Mouse (Mus musculus) embryonic facial prominence, embryonic 11.5 days (tissue): ENCODE data around the gene Skil. TPM values are rescaled to one million over a fixed set of nuclear protein-coding genes. Genes with fewer than 3 reads are reported as not detected.
"Not testable (repeated sequence)": the region's sequence is repeated elsewhere in the genome, so short reads cannot be mapped to it uniquely, and the experiment has no call there.

ENCODE experiments used
- ATAC-seq: fragments of 200-750 bp; cut with Nextera tagmentation; replicated peaks from 2 replicates; pipeline ENCODE4 v1.8.0; 2017; ENCODE audit warnings: low read depth; ENCODE audit not compliant: insufficient number of reproducible peaks, low FRiP score, low TSS enrichment
- DNase-seq: peaks from one replicate; pipeline ENCODE4 v3.0.0-alpha.2; 2015; ENCODE audit warnings: low spot score
- H3K27ac ChIP-seq: fragments of 300-500 bp; sonication (generic); replicated peaks from 2 replicates; pipeline ENCODE4 v1.5.1; 2014; ENCODE audit warnings: mild to moderate bottlenecking, low read depth, low read length, control low read depth
- H3K27me3 ChIP-seq: fragments of 300-500 bp; sonication (generic); 2 replicates; pipeline ENCODE4 v1.6.1; 2014; ENCODE audit warnings: mild to moderate bottlenecking, low read length, moderate library complexity, mixed read lengths; ENCODE audit not compliant: control insufficient read depth, insufficient read depth
- H3K36me3 ChIP-seq: fragments of 300-500 bp; sonication (generic); replicated peaks from 2 replicates; pipeline ENCODE4 v1.6.1; 2014; ENCODE audit warnings: low read depth, mild to moderate bottlenecking, low read length, moderate library complexity, mixed read lengths; ENCODE audit not compliant: control insufficient read depth, insufficient read depth
- H3K4me1 ChIP-seq: fragments of 300-500 bp; sonication (generic); 2 replicates; pipeline ENCODE4 v1.6.1; 2014; ENCODE audit warnings: low read length, mixed read lengths; ENCODE audit not compliant: control insufficient read depth, insufficient read depth
- H3K4me2 ChIP-seq: fragments of 300-500 bp; sonication (generic); 2 replicates; pipeline ENCODE4 v1.6.1; 2014; ENCODE audit warnings: low read depth, mild to moderate bottlenecking, control low read depth, low read length, moderate library complexity
- H3K4me3 ChIP-seq: fragments of 300-500 bp; sonication (generic); 2 replicates; pipeline ENCODE4 v1.5.1; 2014; ENCODE audit warnings: low read depth, low read length, control low read depth
- H3K9ac ChIP-seq: fragments of 300-500 bp; sonication (generic); replicated peaks from 2 replicates; pipeline ENCODE4 v1.6.1; 2014; ENCODE audit warnings: mild to moderate bottlenecking, control low read depth, low read length
- H3K9me3 ChIP-seq: fragments of 300-500 bp; sonication (generic); replicated peaks from 2 replicates; pipeline ENCODE4 v1.6.1; 2016; ENCODE audit warnings: mild to moderate bottlenecking, low read length, inconsistent platforms, mixed read lengths; ENCODE audit not compliant: control insufficient read depth
- WGBS: fragments of 180-500 bp; shearing (Covaris S2); extraction: QIAGEN DNeasy Blood & Tissue Kit; methylation state at CpG from one replicate; pipeline ENCODE4 v1.1.7; 2014; 5-methylcytosine and 5-hydroxymethylcytosine counted together
- polyA plus RNA-seq: library from polyadenylated mRNA; unstranded; fragments of >200 nt; fragmentation: Nextera tagmentation; extraction: Ambion mirVana; gene quantifications from 2 replicates; pipeline ENCODE4 v1.2.1, GENCODE M21; 2014

The Skil gene
- polyA plus RNA-seq, 1 experiment from 2014 or later: 37.7 TPM

DNA sequence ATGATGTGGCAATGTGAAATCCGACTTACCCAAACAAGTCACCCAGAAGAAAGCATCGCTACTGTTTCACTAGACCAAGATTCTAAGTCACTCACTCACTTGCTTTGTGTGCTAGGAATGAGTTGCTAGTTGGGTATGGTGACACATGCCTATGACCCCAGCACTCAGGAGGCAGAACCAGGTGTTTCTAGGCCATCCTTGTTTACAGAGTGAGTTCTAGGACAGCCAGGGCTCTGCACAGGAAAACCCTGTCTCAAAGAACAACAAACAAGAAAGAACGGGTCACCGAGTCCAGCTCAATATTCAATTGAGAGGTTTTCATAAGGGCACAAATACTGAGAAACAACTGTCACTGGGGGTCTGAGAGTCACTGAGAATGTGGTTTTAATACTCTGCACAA, 28.2 kb downstream of the Skil start:
- Histone ChIP-seq H3K4me3 (no peak overlapping the region), H3K27me3 (no peaks in the 10 kb centered on the region), H3K9me3 (no peaks in the 10 kb centered on the region), H3K4me1 (no peaks in the 10 kb centered on the region), H3K27ac (no peak overlapping the region), H3K9ac (no peak overlapping the region), H3K36me3 (no peaks in the 10 kb centered on the region), H3K4me2 (no peak overlapping the region)
- ATAC-seq: no peak
- DNase-seq: no peak
- 62% methylated on average over 4 of the region's 4 CpGs for WGBS

DNA sequence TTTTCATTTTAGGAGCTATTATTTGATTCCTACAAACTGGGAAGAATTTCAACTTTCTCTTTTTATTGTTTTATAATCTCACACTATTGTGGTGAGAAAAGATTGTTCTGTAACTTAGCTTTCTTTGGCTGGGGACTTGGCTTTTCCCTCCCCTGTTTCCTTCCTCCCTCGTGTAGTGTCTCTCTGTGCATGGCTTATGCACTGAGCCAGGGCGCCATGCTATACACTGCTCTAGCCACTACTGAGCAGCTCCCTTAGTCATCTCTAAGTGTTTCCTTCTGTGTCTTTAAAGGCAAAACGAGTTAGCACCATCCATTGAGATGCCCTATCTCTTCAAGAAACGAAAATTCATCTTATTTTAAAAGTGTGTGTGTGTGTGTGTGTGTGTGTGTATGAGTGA, 31.4 kb downstream of the Skil start:
- Histone ChIP-seq H3K4me1 (no peaks in the 10 kb centered on the region), H3K4me2 (no peak overlapping the region), H3K4me3 (no peak overlapping the region), H3K9ac (no peak overlapping the region), H3K9me3 (no peaks in the 10 kb centered on the region), H3K36me3 (no peaks in the 10 kb centered on the region), H3K27me3 (no peaks in the 10 kb centered on the region), H3K27ac (no peak overlapping the region)
- WGBS: 75% methylated on average over 4 of the region's 4 CpGs
- ATAC-seq (no peak), DNase-seq (no peak)

DNA sequence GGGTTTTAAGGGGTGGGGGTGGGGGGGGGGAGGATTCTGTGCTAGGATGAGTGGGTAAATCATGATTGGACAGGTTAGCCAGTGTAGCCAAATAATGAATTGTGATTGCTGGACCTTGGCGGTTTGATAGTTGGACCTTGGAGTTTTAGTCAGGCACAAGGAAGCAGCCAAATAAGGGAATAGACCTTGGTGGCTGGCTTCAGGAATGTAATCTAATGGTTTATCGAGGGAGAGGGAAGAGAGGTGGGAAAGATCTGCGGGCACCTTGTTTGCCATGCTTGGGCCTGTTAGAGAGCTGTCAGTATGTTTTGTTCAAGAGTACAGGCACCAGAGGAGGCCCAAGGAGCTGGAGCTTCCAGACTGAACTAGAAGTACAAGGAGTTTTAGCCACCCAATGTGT, 32.0 kb downstream of the Skil start:
- H3K4me1 ChIP-seq: no peaks in the 10 kb centered on the region
- H3K27me3 ChIP-seq: no peaks in the 10 kb centered on the region
- DNase-seq: no peak
- H3K4me3 ChIP-seq: no peak overlapping the region
- 95% methylated on average over 3 of the region's 3 CpGs for WGBS
- no peak for ATAC-seq
- H3K36me3 ChIP-seq: no peaks in the 10 kb centered on the region
- H3K9me3 ChIP-seq: no peaks in the 10 kb centered on the region
- H3K4me2 ChIP-seq: no peak overlapping the region
- no peak overlapping the region for H3K9ac ChIP-seq
- no peak overlapping the region for H3K27ac ChIP-seq

DNA sequence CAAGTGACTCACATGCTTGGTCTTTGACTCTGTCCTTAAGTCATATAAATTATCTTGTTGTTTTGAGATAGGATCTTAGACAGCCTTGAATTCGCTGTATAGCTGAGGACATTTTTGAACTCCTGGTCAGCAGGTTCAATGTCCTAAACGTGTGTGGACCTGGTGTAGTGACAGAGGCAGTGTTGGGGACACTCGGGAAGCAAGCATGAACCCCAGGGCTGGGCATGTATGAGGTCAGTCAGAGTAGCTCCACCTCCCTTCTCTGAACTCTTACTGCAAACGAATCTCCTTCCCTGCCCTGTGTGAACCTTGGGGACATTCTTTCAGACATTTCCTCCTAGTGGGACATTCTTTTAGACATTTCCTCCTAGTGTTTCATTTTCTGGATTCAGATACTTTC, 34.9 kb downstream of the Skil start:
- no peaks in the 10 kb centered on the region for H3K4me1 ChIP-seq
- no peak overlapping the region for H3K27ac ChIP-seq
- ATAC-seq: no peak
- WGBS: 48% methylated on average over 4 of the region's 4 CpGs
- H3K4me3 ChIP-seq: no peak overlapping the region
- no peaks in the 10 kb centered on the region for H3K9me3 ChIP-seq
- no peaks in the 10 kb centered on the region for H3K36me3 ChIP-seq
- H3K4me2 ChIP-seq: no peak overlapping the region
- DNase-seq: no peak
- no peak overlapping the region for H3K9ac ChIP-seq
- no peaks in the 10 kb centered on the region for H3K27me3 ChIP-seq

DNA sequence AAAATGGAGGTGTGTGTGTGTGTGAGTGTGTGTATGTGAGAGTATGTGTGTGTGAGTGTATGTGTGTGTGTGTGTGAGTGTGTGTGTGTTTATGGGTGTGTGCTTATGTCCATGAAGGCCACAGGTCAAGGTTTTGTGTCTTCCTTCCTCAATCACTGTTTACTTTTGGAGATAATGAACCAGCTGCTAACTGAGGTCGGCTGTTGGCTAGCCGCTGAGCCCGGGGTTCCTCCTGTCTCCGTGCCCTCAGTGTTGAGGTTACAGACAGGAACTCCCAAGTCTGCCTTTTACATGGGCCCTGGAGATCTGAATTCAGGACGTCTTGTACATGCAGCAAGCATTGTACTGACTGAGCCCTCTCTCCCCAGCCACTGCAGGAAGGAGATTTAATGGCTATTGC, 38.8 kb downstream of the Skil start:
- Histone ChIP-seq H3K9ac (no peak overlapping the region), H3K9me3 (no peaks in the 10 kb centered on the region), H3K27ac (no peak overlapping the region), H3K4me2 (no peak overlapping the region), H3K36me3 (no peaks in the 10 kb centered on the region), H3K27me3 (no peaks in the 10 kb centered on the region), H3K4me1 (no peaks in the 10 kb centered on the region), H3K4me3 (no peak overlapping the region)
- WGBS: 43% methylated on average over 5 of the region's 5 CpGs
- DNase-seq (no peak), ATAC-seq (no peak)

DNA sequence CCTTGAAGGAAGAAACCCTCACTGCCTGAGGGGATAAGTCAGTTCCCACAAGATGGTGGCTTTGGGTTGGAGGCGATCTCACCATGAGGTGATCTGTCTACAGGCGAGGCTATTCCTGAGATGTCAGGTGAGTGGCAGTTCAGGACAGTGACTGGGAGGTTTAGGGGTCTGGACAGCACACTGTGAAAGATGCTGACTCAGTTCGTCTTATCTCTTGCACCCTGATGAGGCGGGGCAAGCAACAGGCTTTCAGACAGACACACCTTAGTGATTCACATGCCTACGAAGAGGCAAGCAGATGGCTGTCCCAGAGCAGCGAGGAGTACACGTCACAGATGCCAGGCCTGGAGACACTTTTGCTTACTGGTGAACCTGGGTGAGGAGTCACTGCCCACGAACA, 39.4 kb downstream of the Skil start:
- Histone ChIP-seq H3K9me3 (no peaks in the 10 kb centered on the region), H3K4me3 (no peak overlapping the region), H3K27ac (no peak overlapping the region), H3K27me3 (no peaks in the 10 kb centered on the region), H3K36me3 (no peaks in the 10 kb centered on the region), H3K4me1 (no peaks in the 10 kb centered on the region), H3K4me2 (no peak overlapping the region), H3K9ac (no peak overlapping the region)
- WGBS: 82% methylated on average over 8 of the region's 8 CpGs
- no peak for DNase-seq
- no peak for ATAC-seq

DNA sequence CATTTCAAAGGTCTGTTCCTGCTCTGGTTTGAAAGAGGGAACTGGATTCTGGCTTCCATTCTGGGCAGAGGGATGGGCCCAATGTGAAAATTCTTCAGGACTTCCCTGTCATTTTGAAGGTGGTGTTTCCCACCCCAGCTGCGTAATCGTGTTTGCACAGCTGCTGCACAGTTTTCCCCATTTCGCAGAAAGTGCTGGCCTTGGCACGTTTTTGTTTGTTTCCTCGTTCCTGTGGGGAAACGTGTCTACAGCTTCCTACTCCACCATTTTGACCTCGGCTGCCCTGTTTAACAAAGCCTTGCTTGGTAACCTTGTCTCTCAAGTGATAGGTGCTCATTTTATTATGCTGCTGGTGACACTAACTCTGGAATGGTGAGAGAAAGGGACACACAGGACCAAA, 39.8 kb downstream of the Skil start:
- ATAC-seq (no peak), DNase-seq (peak; percentile 22)
- no peaks in the 10 kb centered on the region for H3K36me3 ChIP-seq
- H3K4me2 ChIP-seq: no peak overlapping the region
- H3K9me3 ChIP-seq: no peaks in the 10 kb centered on the region
- H3K4me1 ChIP-seq: no peaks in the 10 kb centered on the region
- no peak overlapping the region for H3K4me3 ChIP-seq
- H3K27me3 ChIP-seq: no peaks in the 10 kb centered on the region
- WGBS: 47% methylated on average over 7 of the region's 7 CpGs
- no peak overlapping the region for H3K9ac ChIP-seq
- H3K27ac ChIP-seq: no peak overlapping the region

DNA sequence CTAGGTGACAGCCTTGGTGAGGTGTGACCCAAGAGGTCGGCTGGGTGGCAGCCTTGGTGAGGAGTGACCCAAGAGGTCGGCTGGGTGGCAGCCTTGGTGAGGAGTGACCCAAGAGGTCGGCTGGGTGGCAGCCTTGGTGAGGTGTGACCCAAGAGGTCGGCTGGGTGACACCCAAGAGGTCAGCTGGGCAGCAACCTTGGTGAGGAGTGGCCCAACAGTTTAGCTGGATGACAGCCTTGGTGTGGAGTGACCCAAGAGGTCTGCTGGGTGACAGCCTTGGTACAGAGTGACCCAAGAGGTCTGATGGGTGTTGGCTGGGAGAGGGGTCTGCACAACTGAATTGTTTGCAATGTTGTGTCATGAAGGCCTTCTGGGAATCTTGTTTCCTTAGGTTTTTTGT, 41.7 kb downstream of the Skil start:
- not testable (repeated sequence) for H3K36me3 ChIP-seq, H3K9me3 ChIP-seq, H3K4me1 ChIP-seq, DNase-seq, H3K9ac ChIP-seq, H3K4me3 ChIP-seq, H3K4me2 ChIP-seq, ATAC-seq, H3K27me3 ChIP-seq, H3K27ac ChIP-seq
- 61% methylated on average over 4 of the region's 4 CpGs for WGBS
